Mouse (Mus musculus): ENCODE measurements at regions not wholly inside any gene's neighbourhood (a gene's known extent, or its start where the extent isn't known, plus 50 kb on each side); places are given as distances from the start of the nearest gene placed in this dataset.

DNA sequence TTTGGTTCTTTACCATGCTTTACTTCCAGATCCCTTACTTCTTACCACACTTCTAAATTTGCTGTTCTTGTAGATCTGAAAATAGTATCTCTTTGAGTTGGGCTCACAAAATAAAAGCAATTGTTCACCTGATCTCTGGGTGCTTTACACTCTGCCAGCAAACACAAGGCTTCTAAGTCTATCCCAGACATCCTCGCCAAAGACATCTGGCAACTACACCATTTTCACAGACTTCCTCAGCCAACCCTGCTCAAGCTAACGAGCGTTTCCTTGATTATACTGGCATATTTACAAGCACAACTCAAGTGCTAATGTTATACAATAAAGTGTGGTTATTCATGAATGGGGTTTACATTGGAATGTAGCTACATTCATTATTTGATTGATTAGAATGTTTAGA lies 56.8 kb upstream of the Gm6657 start:
- TF ChIP-seq HCFC1 (IDR thresholded peaks at IDR 0.05; ENCODE audit: borderline replicate concordance, insufficient read depth, low read length) (no peak), ZNF384 (IDR thresholded peaks at IDR 0.05; ENCODE audit: low read depth, low read length) (no peak), CHD2 (IDR thresholded peaks at IDR 0.05; ENCODE audit: low read depth, low read length) (no peak)
